Mouse (Mus musculus) ES-Bruce4 (cell line): ENCODE measurements around the gene Srsf2.

Experiments used
- CTCF ChIP-seq: IDR thresholded peaks from one replicate; pipeline ENCODE4 v1.8.1; 2011; ENCODE audit warnings: low read depth, low read length
- EP300 ChIP-seq: IDR thresholded peaks from 2 replicates; pipeline ENCODE4 v1.6.1; 2011; ENCODE audit warnings: low read depth, low read length; ENCODE audit not compliant: insufficient read depth

DNA sequence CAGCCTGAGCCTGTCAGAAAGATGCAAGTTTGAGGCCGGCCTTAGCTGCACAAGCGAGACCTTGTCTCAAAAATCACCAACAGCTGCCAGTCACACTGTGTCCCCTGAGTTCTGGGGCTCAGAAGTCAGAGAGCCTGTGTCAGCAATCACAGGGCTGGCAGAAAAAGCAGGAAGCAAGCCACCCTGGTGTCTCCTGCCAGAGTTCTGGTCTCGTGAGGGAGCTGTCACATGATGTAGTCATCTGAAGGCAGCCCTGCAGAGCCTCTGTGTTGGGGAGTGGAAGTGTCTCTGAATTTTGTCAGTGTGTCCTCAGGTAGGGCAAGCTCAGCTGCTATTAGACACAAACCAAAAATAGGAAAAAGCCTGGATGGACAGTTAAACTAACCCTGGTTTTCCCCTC is 15.2 kb upstream of the Srsf2 start:
- no peak for TF ChIP-seq CTCF
- no peak for TF ChIP-seq EP300
